Mouse (Mus musculus) E14TG2a.4 (cell line): ENCODE data around the gene Arhgap15.

ENCODE experiments used
- CTCF ChIP-seq: conservative IDR thresholded peaks from 2 replicates; pipeline ENCODE4 v1.5.1; 2014; ENCODE audit warnings: low read length
- NANOG ChIP-seq: IDR thresholded peaks from 2 replicates; pipeline ENCODE4 v1.6.1; 2014; ENCODE audit warnings: borderline replicate concordance, low read length, mixed read lengths
- POU5F1 ChIP-seq: IDR thresholded peaks from 2 replicates; pipeline ENCODE4 v1.6.1; 2014; ENCODE audit warnings: low read length, borderline replicate concordance

GRCm38 (mm10) chr2:44393789-44394188, 645.2 kb downstream of the Arhgap15 start:
- TF ChIP-seq CTCF (no peak), NANOG (no peak), POU5F1 (no peak)
